Mouse (Mus musculus): ENCODE measurements around the gene Rhbdd1. TPM values are rescaled to one million over a fixed set of nuclear protein-coding genes. Genes with fewer than 3 reads are reported as not detected.

Rhbdd1 gene
- polyA plus RNA-seq, 1 experiment from 2014 or later, result 12.5 TPM

GRCm38 (mm10) chr1:82320456-82320855 is 4.2 kb downstream of the Rhbdd1 start:
- Histone ChIP-seq H3K4me1 (replicated peaks; ENCODE audit: control insufficient read depth, insufficient read depth, low read length) (0 out of 2 replicates have a peak, but pooled peaks cover 2% of the 10 kb centered on the region), H3K4me2 (ENCODE audit: low read depth, low read length) (no peak overlapping the region), H3K9me3 (ENCODE audit: control insufficient read depth, low read length) (no peaks in the 10 kb centered on the region), H3K4me3 (ENCODE audit: low read length) (no peak overlapping the region), H3K27ac (ENCODE audit: low read length) (no peak overlapping the region), H3K9ac (ENCODE audit: low read length) (no peak overlapping the region), H3K27me3 (ENCODE audit: control insufficient read depth, insufficient read depth, low read depth, low read length) (no peaks in the 10 kb centered on the region), H3K36me3 (ENCODE audit: control insufficient read depth, insufficient read depth, low read length) (no peaks in the 10 kb centered on the region)
- no peak for ATAC-seq (ENCODE audit: low read depth)
- WGBS, result 66% methylated on average over 6 of the region's 6 CpGs

- Histone ChIP-seq H3K27me3 (ENCODE audit: control insufficient read depth, insufficient read depth, low read depth, low read length) (no peaks in the 10 kb centered on the region), H3K9me3 (ENCODE audit: control insufficient read depth, low read length) (no peaks in the 10 kb centered on the region), H3K4me1 (replicated peaks; ENCODE audit: control insufficient read depth, insufficient read depth, low read length) (0 out of 2 replicates have a peak, but pooled peaks cover 2% of the 10 kb centered on the region), H3K9ac (ENCODE audit: low read length) (no peak overlapping the region), H3K4me2 (ENCODE audit: low read depth, low read length) (no peak overlapping the region), H3K4me3 (ENCODE audit: low read length) (no peak overlapping the region), H3K36me3 (ENCODE audit: control insufficient read depth, insufficient read depth, low read length) (no peaks in the 10 kb centered on the region), H3K27ac (ENCODE audit: low read length) (no peak overlapping the region)
- WGBS, result 84% methylated on average over 10 of the region's 10 CpGs
- ATAC-seq (ENCODE audit: low read depth), result no peak
These were observed 4.6 kb downstream of the Rhbdd1 start for GRCm38 (mm10) chr1:82320864-82321263.

GRCm38 (mm10) chr1:82321441-82321840 is 5.2 kb downstream of the Rhbdd1 start:
- Histone ChIP-seq H3K4me2 (ENCODE audit: low read depth, low read length) (no peak overlapping the region), H3K27ac (ENCODE audit: low read length) (no peak overlapping the region), H3K4me3 (ENCODE audit: low read length) (no peak overlapping the region), H3K4me1 (replicated peaks; ENCODE audit: control insufficient read depth, insufficient read depth, low read length) (0 out of 2 replicates have a peak, but pooled peaks cover 2% of the 10 kb centered on the region), H3K9me3 (ENCODE audit: control insufficient read depth, low read length) (no peaks in the 10 kb centered on the region), H3K9ac (ENCODE audit: low read length) (no peak overlapping the region), H3K27me3 (ENCODE audit: control insufficient read depth, insufficient read depth, low read depth, low read length) (no peaks in the 10 kb centered on the region), H3K36me3 (ENCODE audit: control insufficient read depth, insufficient read depth, low read length) (no peaks in the 10 kb centered on the region)
- WGBS, result 73% methylated on average over 1 of the region's 1 CpGs
- no peak for ATAC-seq (ENCODE audit: low read depth)

- H3K4me2 ChIP-seq (ENCODE audit: low read depth, low read length), result no peak overlapping the region
- no peak overlapping the region for H3K4me3 ChIP-seq (ENCODE audit: low read length)
- H3K27ac ChIP-seq (ENCODE audit: low read length), result no peak overlapping the region
- no peaks in the 10 kb centered on the region for H3K9me3 ChIP-seq (ENCODE audit: control insufficient read depth, low read length)
- ATAC-seq (ENCODE audit: low read depth), result no peak
- H3K36me3 ChIP-seq (ENCODE audit: control insufficient read depth, insufficient read depth, low read length), result no peaks in the 10 kb centered on the region
- WGBS, result 21% methylated on average over 4 of the region's 4 CpGs
- H3K27me3 ChIP-seq (ENCODE audit: control insufficient read depth, insufficient read depth, low read depth, low read length), result no peaks in the 10 kb centered on the region
- H3K4me1 ChIP-seq (replicated peaks; ENCODE audit: control insufficient read depth, insufficient read depth, low read length), result no peaks in the 10 kb centered on the region
- no peak overlapping the region for H3K9ac ChIP-seq (ENCODE audit: low read length)
These were observed 8.0 kb downstream of the Rhbdd1 start for GRCm38 (mm10) chr1:82324131-82324785.

- Histone ChIP-seq H3K9me3 (ENCODE audit: control insufficient read depth, low read length) (no peaks in the 10 kb centered on the region), H3K9ac (ENCODE audit: low read length) (no peak overlapping the region), H3K36me3 (ENCODE audit: control insufficient read depth, insufficient read depth, low read length) (no peaks in the 10 kb centered on the region), H3K27me3 (ENCODE audit: control insufficient read depth, insufficient read depth, low read depth, low read length) (no peaks in the 10 kb centered on the region), H3K4me1 (replicated peaks; ENCODE audit: control insufficient read depth, insufficient read depth, low read length) (no peaks in the 10 kb centered on the region), H3K4me2 (ENCODE audit: low read depth, low read length) (no peak overlapping the region), H3K4me3 (ENCODE audit: low read length) (no peak overlapping the region), H3K27ac (ENCODE audit: low read length) (no peak overlapping the region)
- no peak for ATAC-seq (ENCODE audit: low read depth)
- WGBS, result 80% methylated on average over 5 of the region's 5 CpGs
These were observed 9.9 kb downstream of the Rhbdd1 start for GRCm38 (mm10) chr1:82326120-82326519.

- Histone ChIP-seq H3K4me1 (replicated peaks; ENCODE audit: control insufficient read depth, insufficient read depth, low read length) (no peaks in the 10 kb centered on the region), H3K27me3 (ENCODE audit: control insufficient read depth, insufficient read depth, low read depth, low read length) (no peaks in the 10 kb centered on the region), H3K4me2 (ENCODE audit: low read depth, low read length) (no peak overlapping the region), H3K9me3 (ENCODE audit: control insufficient read depth, low read length) (no peaks in the 10 kb centered on the region), H3K36me3 (ENCODE audit: control insufficient read depth, insufficient read depth, low read length) (no peaks in the 10 kb centered on the region), H3K9ac (ENCODE audit: low read length) (no peak overlapping the region), H3K4me3 (ENCODE audit: low read length) (no peak overlapping the region), H3K27ac (ENCODE audit: low read length) (no peak overlapping the region)
- no peak for ATAC-seq (ENCODE audit: low read depth)
- WGBS, result 87% methylated on average over 7 of the region's 7 CpGs
These were observed 12.0 kb downstream of the Rhbdd1 start for GRCm38 (mm10) chr1:82328033-82328775.

- no peak overlapping the region for H3K27ac ChIP-seq (ENCODE audit: low read length)
- H3K9ac ChIP-seq (ENCODE audit: low read length), result no peak overlapping the region
- no peaks in the 10 kb centered on the region for H3K27me3 ChIP-seq (ENCODE audit: control insufficient read depth, insufficient read depth, low read depth, low read length)
- 79% methylated on average over 4 of the region's 4 CpGs for WGBS
- ATAC-seq (ENCODE audit: low read depth), result no peak
- no peaks in the 10 kb centered on the region for H3K9me3 ChIP-seq (ENCODE audit: control insufficient read depth, low read length)
- H3K4me3 ChIP-seq (ENCODE audit: low read length), result no peak overlapping the region
- no peaks in the 10 kb centered on the region for H3K36me3 ChIP-seq (ENCODE audit: control insufficient read depth, insufficient read depth, low read length)
- no peak overlapping the region for H3K4me2 ChIP-seq (ENCODE audit: low read depth, low read length)
- H3K4me1 ChIP-seq (replicated peaks; ENCODE audit: control insufficient read depth, insufficient read depth, low read length), result no peaks in the 10 kb centered on the region
These were observed 13.1 kb downstream of the Rhbdd1 start for GRCm38 (mm10) chr1:82329237-82329953.

- Histone ChIP-seq H3K36me3 (ENCODE audit: control insufficient read depth, insufficient read depth, low read length) (no peaks in the 10 kb centered on the region), H3K4me2 (ENCODE audit: low read depth, low read length) (no peak overlapping the region), H3K27me3 (ENCODE audit: control insufficient read depth, insufficient read depth, low read depth, low read length) (no peaks in the 10 kb centered on the region), H3K27ac (ENCODE audit: low read length) (no peak overlapping the region), H3K4me3 (ENCODE audit: low read length) (no peak overlapping the region), H3K9ac (ENCODE audit: low read length) (no peak overlapping the region), H3K9me3 (ENCODE audit: control insufficient read depth, low read length) (no peaks in the 10 kb centered on the region), H3K4me1 (replicated peaks; ENCODE audit: control insufficient read depth, insufficient read depth, low read length) (no peaks in the 10 kb centered on the region)
- ATAC-seq (ENCODE audit: low read depth), result no peak
These were observed 13.6 kb downstream of the Rhbdd1 start for GRCm38 (mm10) chr1:82329954-82330247.

GRCm38 (mm10) chr1:82334506-82334905 is 18.3 kb downstream of the Rhbdd1 start:
- 84% methylated on average over 3 of the region's 3 CpGs for WGBS
- Histone ChIP-seq H3K9me3 (ENCODE audit: control insufficient read depth, low read length) (no peaks in the 10 kb centered on the region), H3K4me2 (ENCODE audit: low read depth, low read length) (no peak overlapping the region), H3K27ac (ENCODE audit: low read length) (no peak overlapping the region), H3K4me1 (replicated peaks; ENCODE audit: control insufficient read depth, insufficient read depth, low read length) (no peaks in the 10 kb centered on the region), H3K4me3 (ENCODE audit: low read length) (no peak overlapping the region), H3K9ac (ENCODE audit: low read length) (no peak overlapping the region), H3K36me3 (ENCODE audit: control insufficient read depth, insufficient read depth, low read length) (no peaks in the 10 kb centered on the region), H3K27me3 (ENCODE audit: control insufficient read depth, insufficient read depth, low read depth, low read length) (no peaks in the 10 kb centered on the region)
- ATAC-seq (ENCODE audit: low read depth), result no peak
